In genomic region chr12:71048561-71048960, GRCm38 (mm10) we compare ENCODE assay signal across 8 mouse cellular contexts. TPM values are rescaled to one million over a fixed set of nuclear protein-coding genes. Genes with fewer than 3 reads are reported as not detected.
A peak's percentile ranks its signal among the peaks of the same experiment; 100 is the strongest.
DNase-seq lines count a peak whose midpoint lies in the region; ATAC-seq and TF ChIP-seq lines count a peak whose summit lies in the region.

No protein-coding gene starts in this region.

- 96% methylated on average over 1 of the region's 1 CpGs for WGBS in embryonic facial prominence, embryonic 11.5 days
- WGBS in embryonic facial prominence, embryonic 10.5 days = 95% methylated on average over 1 of the region's 1 CpGs
- WGBS in lung, embryonic 14.5 days = 42% methylated on average over 1 of the region's 1 CpGs
- WGBS in lung, adult 2 months = 29% methylated on average over 1 of the region's 1 CpGs
- 37% methylated on average over 1 of the region's 1 CpGs for WGBS in hindbrain, embryonic 15.5 days
- WGBS in olfactory bulb, adult 2 months = 3% methylated on average over 1 of the region's 1 CpGs

- TF ChIP-seq CTCF in lung, embryonic 14.5 days (IDR thresholded peaks at IDR 0.05; ENCODE audit: low read depth) = no peak
- TF ChIP-seq CTCF in lung, adult 2 months (IDR thresholded peaks at IDR 0.05; ENCODE audit: insufficient read depth, low read length) = no peak
- TF ChIP-seq CTCF in olfactory bulb, adult 2 months (IDR thresholded peaks at IDR 0.05; ENCODE audit: insufficient read depth, low read depth, low read length) = no peak

- no peaks in the 10 kb centered on the region for H3K9me3 ChIP-seq in embryonic facial prominence, embryonic 11.5 days (replicated peaks; ENCODE audit: control insufficient read depth, low read length)
- H3K9me3 ChIP-seq in embryonic facial prominence, embryonic 10.5 days = no peaks in the 10 kb centered on the region
- no peaks in the 10 kb centered on the region for H3K9me3 ChIP-seq in lung, embryonic 14.5 days (ENCODE audit: low read depth, low read length)
- no peaks in the 10 kb centered on the region for H3K9me3 ChIP-seq in hindbrain, embryonic 15.5 days

- H3K4me3 ChIP-seq in embryonic facial prominence, embryonic 11.5 days (ENCODE audit: low read depth, low read length) = no peak overlapping the region
- no peak overlapping the region for H3K4me3 ChIP-seq in embryonic facial prominence, embryonic 10.5 days
- H3K4me3 ChIP-seq in lung, embryonic 14.5 days (ENCODE audit: low read depth, low read length) = peak overlapping the region; percentile 22
- no peak overlapping the region for H3K4me3 ChIP-seq in lung, adult 2 months (replicated peaks; ENCODE audit: extremely low read depth, low read depth, low read length)
- H3K4me3 ChIP-seq in hindbrain, embryonic 15.5 days = peak overlapping the region; percentile 50
- peak overlapping the region; percentile 46 for H3K4me3 ChIP-seq in olfactory bulb, adult 2 months (ENCODE audit: insufficient read depth, low read depth, low read length)

- ATAC-seq in embryonic facial prominence, embryonic 11.5 days (replicated peaks; ENCODE audit: insufficient number of reproducible peaks, low FRiP score, low TSS enrichment, low read depth) = no peak
- no peak for ATAC-seq in lung, embryonic 14.5 days (ENCODE audit: insufficient read depth)
- no peak for ATAC-seq in hindbrain, embryonic 15.5 days (ENCODE audit: low FRiP score, low read depth)

- no peak for TF ChIP-seq POLR2A in lung, adult 2 months (IDR thresholded peaks at IDR 0.05; ENCODE audit: borderline replicate concordance, extremely low read depth, low read depth, low read length)
- TF ChIP-seq POLR2A in olfactory bulb, adult 2 months (IDR thresholded peaks at IDR 0.05; ENCODE audit: insufficient read depth, low read depth, low read length) = no peak

- H3K27ac ChIP-seq in embryonic facial prominence, embryonic 11.5 days (replicated peaks; ENCODE audit: low read depth, low read length) = peak overlapping the region; percentile 53
- H3K27ac ChIP-seq in embryonic facial prominence, embryonic 10.5 days (replicated peaks) = no peak overlapping the region
- peak overlapping the region; percentile 70; the same call in 1 of the 2 replicates for H3K27ac ChIP-seq in lung, embryonic 14.5 days (ENCODE audit: low read depth)
- H3K27ac ChIP-seq in hindbrain, embryonic 15.5 days (replicated peaks) = peak overlapping the region; percentile 92
- peak overlapping the region; percentile 89 for H3K27ac ChIP-seq in olfactory bulb, adult 2 months (ENCODE audit: insufficient read depth, low read depth, low read length)

- no peak overlapping the region for H3K4me2 ChIP-seq in embryonic facial prominence, embryonic 11.5 days (ENCODE audit: low read depth, low read length)
- H3K4me2 ChIP-seq in lung, embryonic 14.5 days = peak overlapping the region; percentile 62
- peak overlapping the region; percentile 71 for H3K4me2 ChIP-seq in hindbrain, embryonic 15.5 days

- no peak for DNase-seq in embryonic facial prominence, embryonic 11.5 days (ENCODE audit: low spot score)
- no peak for DNase-seq in embryonic facial prominence, embryonic 10.5 days (ENCODE audit: low spot score)
- DNase-seq in lung, embryonic 14.5 days = no peak
- DNase-seq in lung, adult 2 months = no peak
- no peak for DNase-seq in frontal cortex, postnatal 25 days (ENCODE audit: low spot score in 2 of 2)
- no peak for DNase-seq in cerebellum, postnatal 14 days

- no peak overlapping the region for H3K9ac ChIP-seq in embryonic facial prominence, embryonic 11.5 days (replicated peaks; ENCODE audit: low read length)
- no peak overlapping the region; the same call in 1 of the 2 replicates for H3K9ac ChIP-seq in lung, embryonic 14.5 days
- H3K9ac ChIP-seq in hindbrain, embryonic 15.5 days = peak overlapping the region; percentile 62

- no peaks in the 10 kb centered on the region for H3K27me3 ChIP-seq in embryonic facial prominence, embryonic 11.5 days (ENCODE audit: control insufficient read depth, insufficient read depth, low read length)
- no peaks in the 10 kb centered on the region for H3K27me3 ChIP-seq in embryonic facial prominence, embryonic 10.5 days (replicated peaks; ENCODE audit: low read depth, poor library complexity, severe bottlenecking)
- H3K27me3 ChIP-seq in lung, embryonic 14.5 days (ENCODE audit: insufficient read depth, low read length) = no peaks in the 10 kb centered on the region
- no peaks in the 10 kb centered on the region for H3K27me3 ChIP-seq in hindbrain, embryonic 15.5 days

- H3K36me3 ChIP-seq in embryonic facial prominence, embryonic 11.5 days (replicated peaks; ENCODE audit: control insufficient read depth, insufficient read depth, low read depth, low read length) = peaks cover 7% of the 10 kb centered on the region
- peaks cover 35% of the 10 kb centered on the region for H3K36me3 ChIP-seq in embryonic facial prominence, embryonic 10.5 days (replicated peaks)
- peaks cover 23% of the 10 kb centered on the region for H3K36me3 ChIP-seq in lung, embryonic 14.5 days (ENCODE audit: insufficient read depth)
- peaks cover 8% of the 10 kb centered on the region for H3K36me3 ChIP-seq in hindbrain, embryonic 15.5 days

- peaks cover 2% of the 10 kb centered on the region; the same call in 1 of the 2 replicates for H3K4me1 ChIP-seq in embryonic facial prominence, embryonic 11.5 days (ENCODE audit: control insufficient read depth, insufficient read depth, low read length)
- peaks cover 8% of the 10 kb centered on the region for H3K4me1 ChIP-seq in embryonic facial prominence, embryonic 10.5 days
- H3K4me1 ChIP-seq in lung, embryonic 14.5 days (ENCODE audit: insufficient read depth) = peaks cover 4% of the 10 kb centered on the region; the same call in 1 of the 2 replicates
- peaks cover 20% of the 10 kb centered on the region for H3K4me1 ChIP-seq in lung, adult 2 months (ENCODE audit: control insufficient read depth, insufficient read depth, low read length)
- peaks cover 30% of the 10 kb centered on the region for H3K4me1 ChIP-seq in hindbrain, embryonic 15.5 days (replicated peaks)
- peaks cover 6% of the 10 kb centered on the region; the same call in 1 of the 2 replicates for H3K4me1 ChIP-seq in olfactory bulb, adult 2 months (ENCODE audit: control insufficient read depth, insufficient read depth, low read length)

RNA-seq across cellular contexts. Expression of gene Arid4a, which starts 32.8 kb away (rescaled TPM):
- polyA plus RNA-seq in embryonic facial prominence, embryonic 11.5 days (2014; fragmentation: Nextera tagmentation; extraction: Ambion mirVana) = 30.3 and 33.9 TPM in 2 replicates
- 26.6 and 26.9 TPM in 2 replicates for polyA plus RNA-seq in embryonic facial prominence, embryonic 10.5 days (2016; fragmentation: Nextera tagmentation; extraction: Ambion mirVana)
- polyA plus RNA-seq in lung, embryonic 14.5 days (2014; fragmentation: Nextera tagmentation; extraction: Ambion mirVana) = 35.9 and 37.2 TPM in 2 replicates
- polyA plus RNA-seq in lung, adult 2 months (2012; rRNA removed) = 4.1 and 5.4 TPM in 2 replicates
- polyA plus RNA-seq in hindbrain, embryonic 15.5 days (2015; fragmentation: Nextera tagmentation; extraction: Ambion mirVana) = 40.1 and 43.1 TPM in 2 replicates
- polyA plus RNA-seq in olfactory bulb, adult 2 months (2012; ENCODE audit: insufficient read depth, insufficient read length, low replicate concordance, missing spikeins) = not detected in 2 replicates

Comparison
In these comparisons a context has a peak if more than half of its experiments do, and no peak if none do; other contexts are left out.
1. H3K4me3 ChIP-seq: peak in lung, embryonic 14.5 days (single experiment), hindbrain, embryonic 15.5 days (single experiment) and olfactory bulb, adult 2 months (single experiment); none in embryonic facial prominence, embryonic 11.5 days (single experiment), embryonic facial prominence, embryonic 10.5 days (single experiment) and lung, adult 2 months (single experiment).